In the genomic region with DNA sequence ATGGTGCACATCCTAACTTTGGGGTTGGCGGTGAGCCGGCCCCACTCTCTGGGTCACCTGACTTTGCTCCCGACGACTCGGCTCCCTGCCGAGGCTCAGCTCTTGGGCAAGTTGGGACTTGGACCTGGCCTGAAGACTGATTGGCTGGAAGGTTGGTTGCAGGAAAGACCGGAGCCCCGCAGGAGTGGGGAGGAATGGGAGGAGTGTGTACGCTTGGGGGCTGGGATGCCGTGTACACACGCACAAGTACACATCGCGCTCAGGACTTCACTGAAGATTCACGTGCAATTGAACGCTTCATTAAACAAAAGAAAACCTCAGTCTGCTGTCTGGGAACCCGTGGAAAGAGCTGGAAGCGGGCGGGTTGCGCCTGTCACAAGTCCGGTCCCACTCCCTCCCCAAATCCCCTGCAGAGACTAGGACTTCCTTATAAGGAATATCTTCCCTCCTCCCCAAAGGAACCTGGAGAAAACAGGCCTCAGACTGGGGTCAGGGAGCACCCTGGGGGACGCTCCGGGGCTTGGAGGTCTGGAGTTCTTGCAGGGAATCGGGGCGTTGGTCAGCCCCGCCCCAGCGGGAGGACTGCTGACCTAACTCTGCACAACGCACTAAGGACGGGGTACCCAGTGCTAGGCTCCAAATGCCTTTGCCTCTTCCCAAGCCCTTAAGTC, we compare ENCODE assay signal across 8 mouse cellular contexts. TPM values are rescaled to one million over a fixed set of nuclear protein-coding genes. Genes with fewer than 3 reads are reported as not detected.
DNase-seq lines count a peak whose midpoint lies in the region; ATAC-seq and TF ChIP-seq lines count a peak whose summit lies in the region.

No protein-coding gene starts in this region.

- peaks cover 34% of the 10 kb centered on the region for H3K27me3 ChIP-seq in hindbrain, embryonic 14.5 days (ENCODE audit: control insufficient read depth, insufficient read depth, low read length)
- no peaks in the 10 kb centered on the region for H3K27me3 ChIP-seq in liver, adult 2 months (ENCODE audit: control insufficient read depth, insufficient read depth, low read length)
- H3K27me3 ChIP-seq in neural tube, embryonic 13.5 days: peaks cover 42% of the 10 kb centered on the region

- H3K9ac ChIP-seq in hindbrain, embryonic 14.5 days: peak overlapping the region; percentile 28; the same call in 1 of the 2 replicates
- peak overlapping the region; percentile 22 for H3K9ac ChIP-seq in liver, adult 2 months (ENCODE audit: low read depth, low read length)
- H3K9ac ChIP-seq in neural tube, embryonic 13.5 days: peak overlapping the region; percentile 52

- 0 out of 2 replicates have a peak, but pooled peaks have one; percentile 7 for TF ChIP-seq POLR2A in liver, adult 2 months (IDR thresholded peaks at IDR 0.05; ENCODE audit: extremely low read depth, insufficient read depth, low read length)

- peaks cover 12% of the 10 kb centered on the region; the same call in 1 of the 2 replicates for H3K4me1 ChIP-seq in hindbrain, embryonic 14.5 days (replicated peaks; ENCODE audit: control insufficient read depth, insufficient read depth, low read length)
- peaks cover 16% of the 10 kb centered on the region for H3K4me1 ChIP-seq in liver, adult 2 months (ENCODE audit: control insufficient read depth, insufficient read depth, low read length)
- peaks cover 34% of the 10 kb centered on the region for H3K4me1 ChIP-seq in neural tube, embryonic 13.5 days (replicated peaks)

- no peaks in the 10 kb centered on the region for H3K79me2 ChIP-seq in liver, adult 2 months (ENCODE audit: control insufficient read depth, insufficient read depth, low read length)

- peak overlapping the region; percentile 94 for H3K27ac ChIP-seq in gastrocnemius, adult 2 months
- H3K27ac ChIP-seq in hindbrain, embryonic 14.5 days: no peak overlapping the region
- peak overlapping the region; percentile 70 for H3K27ac ChIP-seq in liver, adult 2 months (replicated peaks; ENCODE audit: insufficient read depth, low read depth, low read length)
- no peak overlapping the region for H3K27ac ChIP-seq in neural tube, embryonic 13.5 days (replicated peaks)

- peak overlapping the region; percentile 50 for H3K4me2 ChIP-seq in hindbrain, embryonic 14.5 days (replicated peaks)
- peak overlapping the region; percentile 52 for H3K4me2 ChIP-seq in neural tube, embryonic 13.5 days

- ATAC-seq in hindbrain, embryonic 14.5 days (ENCODE audit: low FRiP score): no peak
- ATAC-seq in neural tube, embryonic 13.5 days (ENCODE audit: low read depth): no peak

- no peaks in the 10 kb centered on the region for H3K36me3 ChIP-seq in hindbrain, embryonic 14.5 days (replicated peaks; ENCODE audit: control insufficient read depth, insufficient read depth)
- peaks cover 2% of the 10 kb centered on the region; the same call in 1 of the 2 replicates for H3K36me3 ChIP-seq in liver, adult 2 months (ENCODE audit: control insufficient read depth, insufficient read depth, low read length)
- no peaks in the 10 kb centered on the region for H3K36me3 ChIP-seq in neural tube, embryonic 13.5 days

- WGBS in hindbrain, embryonic 14.5 days: 1% methylated on average over 28 of the region's 28 CpGs
- 2% methylated on average over 28 of the region's 28 CpGs for WGBS in liver, adult 2 months
- 2% methylated on average over 28 of the region's 28 CpGs for WGBS in neural tube, embryonic 13.5 days

- H3K4me3 ChIP-seq in gastrocnemius, adult 2 months: peak overlapping the region; percentile 70
- H3K4me3 ChIP-seq in hindbrain, embryonic 14.5 days (replicated peaks; ENCODE audit: low read length): peak overlapping the region; percentile 22
- H3K4me3 ChIP-seq in liver, adult 2 months (ENCODE audit: insufficient read depth, low read depth, low read length): peak overlapping the region; percentile 32
- peak overlapping the region; percentile 29 for H3K4me3 ChIP-seq in neural tube, embryonic 13.5 days

- DNase-seq in ZHBTc4 (ENCODE audit: low read depth, low spot score) (peak; percentile 92), MN1 (ENCODE audit: low spot score) (no peak)
- peak; percentile 72 for DNase-seq in cerebellum, adult 9-10 months
- DNase-seq in gastrocnemius, adult 2 months: peak; percentile 91
- no peak for DNase-seq in hindbrain, embryonic 14.5 days (ENCODE audit: low spot score)
- DNase-seq in liver, adult 2 months (ENCODE audit: extremely low read depth, low read depth, low spot score): peak; percentile 93
- DNase-seq in Muller cell, postnatal 12 days (ENCODE audit: inconsistent ontology term): no peak

- no peaks in the 10 kb centered on the region for H3K9me3 ChIP-seq in hindbrain, embryonic 14.5 days (ENCODE audit: control insufficient read depth, low read length)
- H3K9me3 ChIP-seq in neural tube, embryonic 13.5 days: no peaks in the 10 kb centered on the region

- intact Hi-C loops in gastrocnemius, adult 2 months (cut with DNase I): no loop called here

- no peak for TF ChIP-seq CTCF in gastrocnemius, adult 2 months (IDR thresholded peaks at IDR 0.05)
- TF ChIP-seq CTCF in liver, adult 2 months (IDR thresholded peaks at IDR 0.05; ENCODE audit: low read depth, low read length): no peak

RNA-seq across cellular contexts. Expression of a gene that starts 4.0 kb away (rescaled TPM):
- total RNA-seq in gastrocnemius, adult 2 months (2021): 10 to 100 TPM; 18.6 to 21.8 TPM
- polyA plus RNA-seq in hindbrain, embryonic 14.5 days (2014; fragmentation: Nextera tagmentation; extraction: Ambion mirVana): 5.3 and 5.6 TPM in 2 replicates
- total RNA-seq in liver, adult 2 months (2014; rRNA removed): 10.2 and 10.5 TPM in 2 replicates
- 12.1 and 13.5 TPM in 2 replicates for polyA plus RNA-seq in liver, adult 2 months (2012; rRNA removed)
- polyA plus RNA-seq in neural tube, embryonic 13.5 days (2015; fragmentation: Nextera tagmentation; extraction: Ambion mirVana): 3.6 and 3.9 TPM in 2 replicates

RNA-seq across cellular contexts. Expression of a gene that starts 10.5 kb away (rescaled TPM):
- 10 to 100 TPM; 24.2 to 28.6 TPM for total RNA-seq in gastrocnemius, adult 2 months (2021)
- polyA plus RNA-seq in hindbrain, embryonic 14.5 days (2014; fragmentation: Nextera tagmentation; extraction: Ambion mirVana): 8.3 and 10.6 TPM in 2 replicates
- total RNA-seq in liver, adult 2 months (2014; rRNA removed): 56.3 and 64.4 TPM in 2 replicates
- polyA plus RNA-seq in liver, adult 2 months (2012; rRNA removed): 66.6 and 83.9 TPM in 2 replicates
- polyA plus RNA-seq in neural tube, embryonic 13.5 days (2015; fragmentation: Nextera tagmentation; extraction: Ambion mirVana): 8.5 and 9.9 TPM in 2 replicates

RNA-seq across cellular contexts. Expression of a gene that starts 10.6 kb away (rescaled TPM):
- total RNA-seq in gastrocnemius, adult 2 months (2021): 1 to 10 TPM; 4.6 to 5.9 TPM
- polyA plus RNA-seq in hindbrain, embryonic 14.5 days (2014; fragmentation: Nextera tagmentation; extraction: Ambion mirVana): 1.7 and 1.9 TPM in 2 replicates
- 0.54 and 1.0 TPM in 2 replicates for total RNA-seq in liver, adult 2 months (2014; rRNA removed)
- polyA plus RNA-seq in liver, adult 2 months (2012; rRNA removed): 0.31 and 2.0 TPM in 2 replicates
- 0.98 and 1.6 TPM in 2 replicates for polyA plus RNA-seq in neural tube, embryonic 13.5 days (2015; fragmentation: Nextera tagmentation; extraction: Ambion mirVana)

RNA-seq across cellular contexts. Expression of a gene that starts 20.2 kb away (rescaled TPM):
- total RNA-seq in gastrocnemius, adult 2 months (2021): 1 to 10 TPM; 2.0 to 3.6 TPM
- polyA plus RNA-seq in hindbrain, embryonic 14.5 days (2014; fragmentation: Nextera tagmentation; extraction: Ambion mirVana): 20.9 and 24.2 TPM in 2 replicates
- 1.3 and 1.8 TPM in 2 replicates for total RNA-seq in liver, adult 2 months (2014; rRNA removed)
- polyA plus RNA-seq in liver, adult 2 months (2012; rRNA removed): 1.6 and 1.9 TPM in 2 replicates
- 17.3 and 17.6 TPM in 2 replicates for polyA plus RNA-seq in neural tube, embryonic 13.5 days (2015; fragmentation: Nextera tagmentation; extraction: Ambion mirVana)

RNA-seq across cellular contexts. Expression of a gene that starts 58.9 kb away (rescaled TPM):
- 1 to 10 TPM; 4.2 to 5.7 TPM for total RNA-seq in gastrocnemius, adult 2 months (2021)
- 6.1 and 8.0 TPM in 2 replicates for polyA plus RNA-seq in hindbrain, embryonic 14.5 days (2014; fragmentation: Nextera tagmentation; extraction: Ambion mirVana)
- 0.46 and 0.74 TPM in 2 replicates for total RNA-seq in liver, adult 2 months (2014; rRNA removed)
- 0.86 and 2.2 TPM in 2 replicates for polyA plus RNA-seq in liver, adult 2 months (2012; rRNA removed)
- polyA plus RNA-seq in neural tube, embryonic 13.5 days (2015; fragmentation: Nextera tagmentation; extraction: Ambion mirVana): 3.0 and 4.2 TPM in 2 replicates

Comparison
In these comparisons a context has a peak if more than half of its experiments do, and no peak if none do; other contexts are left out.
1. DNase-seq: peak in ZHBTc4 (single experiment), cerebellum, adult 9-10 months (single experiment), gastrocnemius, adult 2 months (single experiment) and liver, adult 2 months (single experiment); none in hindbrain, embryonic 14.5 days (single experiment), Muller cell, postnatal 12 days (single experiment) and MN1 (single experiment).
2. H3K27ac ChIP-seq: peak in gastrocnemius, adult 2 months (single experiment) and liver, adult 2 months (single experiment); none in hindbrain, embryonic 14.5 days (single experiment) and neural tube, embryonic 13.5 days (single experiment).
3. Peak in every context shown above with its lines, with median percentiles within 50 percentile points of each other: H3K4me3 ChIP-seq and H3K9ac ChIP-seq.